Mouse (Mus musculus): Measurements from ENCODE around the gene Mndal. TPM values are rescaled to one million over a fixed set of nuclear protein-coding genes. Genes with fewer than 3 reads are reported as not detected.
A peak's percentile ranks its signal among the peaks of the same experiment; 100 is the strongest.
"Not testable (repeated sequence)": the region's sequence is repeated elsewhere in the genome, so short reads cannot be mapped to it uniquely, and the experiment has no call there.

Mndal gene
- total and polyA plus RNA-seq, 3 experiments: 0.44 to 15.1 (median 9.9) TPM

DNA sequence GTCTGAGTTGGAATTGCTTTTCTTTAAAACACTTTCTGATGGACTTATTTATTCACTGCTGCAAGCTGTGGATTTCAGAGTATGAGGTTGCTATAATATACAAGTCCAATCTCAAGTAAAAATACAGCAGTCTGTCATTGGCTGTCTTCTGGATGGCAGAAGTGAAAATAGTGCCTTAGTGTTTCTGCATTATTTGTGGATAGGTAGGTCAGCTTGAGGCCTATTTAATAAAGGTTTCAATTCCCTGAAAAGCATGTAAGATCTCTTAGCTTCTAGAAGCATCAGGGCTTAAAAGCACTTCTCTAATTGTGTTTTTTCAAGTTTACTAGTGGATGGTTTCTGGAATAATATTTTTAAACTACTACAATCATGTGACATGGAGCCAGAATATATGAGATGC is 52.5 kb downstream of the Mndal start:
- not testable (repeated sequence) for DNase-seq

DNA sequence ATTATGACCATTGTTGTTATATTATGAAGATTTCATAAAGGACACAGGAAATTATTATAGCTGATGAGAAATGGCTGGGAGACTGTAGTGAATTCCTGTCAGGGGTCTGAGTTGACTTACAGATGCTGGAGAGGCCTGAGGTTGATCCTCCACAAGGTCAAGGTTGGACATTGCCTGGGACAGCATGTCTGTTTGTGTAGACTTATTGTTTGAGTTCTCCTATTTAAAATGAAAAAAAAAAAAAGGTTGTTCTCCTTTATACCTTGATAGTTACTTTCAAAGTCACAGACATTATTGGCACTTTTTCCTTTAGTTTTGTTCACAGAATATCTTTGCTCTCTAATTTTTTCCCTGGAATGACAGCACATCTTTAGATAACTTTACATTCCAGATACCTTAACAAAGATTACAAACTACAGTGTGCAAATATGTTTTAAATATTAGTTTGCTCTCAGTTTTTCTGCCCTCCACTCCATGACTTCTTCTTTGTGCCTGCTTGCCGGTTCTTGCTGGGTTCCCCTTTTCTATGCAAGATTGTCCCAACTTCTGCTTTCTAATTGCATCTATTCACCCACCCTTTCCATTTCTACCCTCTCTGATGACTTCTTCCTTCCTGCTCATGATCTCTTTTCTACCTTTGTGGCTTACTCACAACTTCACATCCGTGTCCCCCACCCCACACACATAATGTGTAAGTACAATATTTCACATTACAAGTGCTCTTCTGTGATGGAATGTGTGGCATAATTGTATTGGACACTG is 55.1 kb downstream of the Mndal start:
- DNase-seq: not testable (repeated sequence)

GRCm38 (mm10) chr1:173880004-173880666 is 62.2 kb downstream of the Mndal start:
- peak; percentile 4 for DNase-seq

DNA sequence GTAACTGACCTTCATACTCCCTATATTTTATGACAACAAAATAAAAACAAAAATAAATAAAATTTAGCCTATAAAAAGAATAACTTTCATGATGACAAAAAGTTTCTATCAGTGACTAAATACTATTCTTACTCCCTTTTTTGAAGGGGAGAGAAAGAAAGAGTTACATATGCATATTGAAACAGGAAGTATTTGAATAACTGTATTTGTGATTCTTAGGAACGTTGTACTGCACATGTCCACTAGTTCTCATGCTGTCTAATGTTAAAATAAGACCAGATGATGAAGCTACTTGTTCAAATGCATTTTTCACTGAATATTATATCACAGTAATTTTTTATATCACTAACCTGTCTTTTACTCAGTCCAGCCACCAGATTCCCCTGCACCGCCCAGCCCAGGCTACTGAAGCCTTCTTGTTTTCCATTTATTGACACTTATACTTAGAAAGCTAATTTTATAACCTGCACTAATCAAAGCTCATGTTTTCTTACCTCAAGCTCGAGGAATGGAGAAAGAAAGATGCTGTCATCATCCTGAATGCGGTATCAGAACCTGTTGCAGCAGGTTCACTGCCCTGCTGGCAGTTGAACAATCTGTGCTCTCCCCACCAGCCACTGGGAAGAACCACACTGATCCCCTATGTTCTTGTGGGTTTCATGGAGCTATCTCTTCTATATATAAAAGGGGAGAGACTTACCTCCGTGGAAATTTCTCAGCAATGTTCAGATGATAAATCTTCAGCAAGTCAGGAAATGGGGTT is 62.9 kb downstream of the Mndal start:
- not testable (repeated sequence) for DNase-seq

DNA sequence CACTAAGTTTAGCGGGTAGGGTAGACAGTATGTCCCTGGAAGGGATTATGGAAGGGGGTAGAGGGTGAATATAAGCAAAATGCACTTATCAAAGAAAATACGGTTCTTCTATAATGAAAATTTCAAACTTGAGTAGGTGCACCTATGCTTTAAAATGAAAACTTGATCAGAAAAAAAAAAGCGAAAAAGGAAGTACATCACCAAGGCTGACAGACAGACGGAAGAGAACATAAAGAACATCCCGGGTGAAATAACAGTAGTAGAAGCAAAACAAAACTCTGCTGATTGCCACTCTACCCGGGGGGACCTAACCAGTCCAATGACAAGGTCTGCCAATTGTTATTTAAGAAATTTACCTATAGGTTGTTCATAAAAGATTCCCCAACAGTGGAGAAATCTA is 64.0 kb downstream of the Mndal start:
- DNase-seq: not testable (repeated sequence)

GRCm38 (mm10) chr1:173877125-173877524 is 65.2 kb downstream of the Mndal start:
- not testable (repeated sequence) for DNase-seq

- not testable (repeated sequence) for DNase-seq
Measured at GRCm38 (mm10) chr1:173868586-173868985, 73.7 kb downstream of the Mndal start.

- DNase-seq: no peak
Measured at GRCm38 (mm10) chr1:173866504-173866903, 75.8 kb downstream of the Mndal start.

GRCm38 (mm10) chr1:173853711-173854110 is 88.6 kb downstream of the Mndal start:
- not testable (repeated sequence) for DNase-seq

DNA sequence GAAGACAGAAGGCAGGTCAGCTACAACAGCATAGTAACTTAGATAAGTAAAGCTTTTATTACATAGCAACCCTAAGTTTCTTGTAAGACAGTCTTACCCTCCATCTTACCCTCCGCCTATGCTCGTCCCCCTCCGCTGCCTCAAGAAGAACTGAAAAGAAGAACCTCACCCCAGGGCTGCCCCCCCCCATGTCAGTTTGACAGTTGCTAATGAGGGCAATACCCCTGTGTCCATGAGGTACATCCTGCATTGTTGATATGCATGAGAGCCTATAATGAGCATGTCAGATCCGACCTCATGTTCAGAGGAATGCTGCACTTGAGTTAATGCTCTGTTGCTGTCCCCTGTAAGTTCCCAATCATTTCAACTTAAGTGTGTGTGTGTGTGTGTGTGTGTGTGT is 89.4 kb downstream of the Mndal start:
- not testable (repeated sequence) for DNase-seq

- DNase-seq: not testable (repeated sequence)
Measured at GRCm38 (mm10) chr1:173846193-173846592, 96.1 kb downstream of the Mndal start.

DNA sequence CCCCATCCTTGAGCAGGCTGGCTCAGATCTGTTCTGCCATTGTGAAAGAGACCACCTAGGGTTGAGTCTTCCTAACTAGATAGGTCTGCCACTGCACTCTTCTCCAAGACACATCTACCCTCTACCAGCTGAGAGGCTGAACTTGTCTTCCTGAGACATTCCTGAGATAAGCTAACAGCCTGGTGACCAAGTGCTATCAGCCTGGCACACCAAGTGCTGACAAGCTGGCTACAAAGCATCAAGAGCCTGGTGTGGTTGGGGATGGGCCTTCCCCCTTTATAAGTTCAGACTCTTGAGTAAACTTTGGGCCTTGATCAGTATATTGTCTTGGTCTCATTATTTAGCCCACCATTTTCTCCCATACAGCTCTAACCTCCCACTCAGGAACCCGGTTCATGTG is 97.5 kb downstream of the Mndal start:
- DNase-seq: no peak

DNA sequence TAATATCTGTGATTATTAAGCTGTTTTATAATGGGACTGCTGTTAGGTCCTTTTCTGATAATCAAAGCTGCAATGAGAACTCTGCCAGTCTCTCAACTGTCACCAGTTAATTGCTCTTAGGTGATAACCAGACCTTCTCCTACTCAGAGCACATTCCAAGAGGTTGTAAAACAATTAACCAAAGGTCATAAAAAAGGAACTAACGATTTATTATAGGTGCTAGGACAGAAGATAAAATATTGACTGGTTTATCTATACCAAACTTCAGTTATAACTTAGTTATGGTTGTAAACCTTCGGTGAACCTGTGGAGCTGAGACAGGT is 120.8 kb downstream of the Mndal start:
- not testable (repeated sequence) for DNase-seq

- DNase-seq: not testable (repeated sequence)
Measured at GRCm38 (mm10) chr1:173820794-173821480, 121.4 kb downstream of the Mndal start.

DNA sequence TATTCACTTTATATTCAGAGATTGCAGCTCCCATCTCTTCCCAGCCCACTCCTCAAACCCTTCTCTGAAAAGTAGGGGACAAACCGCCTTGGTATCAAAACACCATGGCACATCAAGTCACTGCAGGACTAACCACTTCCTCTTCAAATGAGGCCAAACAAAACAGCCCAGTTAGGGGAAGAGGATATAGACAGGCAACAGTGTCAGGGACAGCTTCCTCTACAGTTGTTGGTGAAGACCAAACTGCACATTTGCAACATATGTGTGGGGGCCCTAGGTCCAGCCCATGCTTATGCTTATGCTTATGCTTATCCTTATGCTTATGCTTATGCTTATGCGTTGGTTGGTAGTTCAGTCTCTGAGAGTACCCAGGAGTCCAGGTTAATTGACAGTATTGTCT is 133.0 kb downstream of the Mndal start:
- not testable (repeated sequence) for DNase-seq

DNA sequence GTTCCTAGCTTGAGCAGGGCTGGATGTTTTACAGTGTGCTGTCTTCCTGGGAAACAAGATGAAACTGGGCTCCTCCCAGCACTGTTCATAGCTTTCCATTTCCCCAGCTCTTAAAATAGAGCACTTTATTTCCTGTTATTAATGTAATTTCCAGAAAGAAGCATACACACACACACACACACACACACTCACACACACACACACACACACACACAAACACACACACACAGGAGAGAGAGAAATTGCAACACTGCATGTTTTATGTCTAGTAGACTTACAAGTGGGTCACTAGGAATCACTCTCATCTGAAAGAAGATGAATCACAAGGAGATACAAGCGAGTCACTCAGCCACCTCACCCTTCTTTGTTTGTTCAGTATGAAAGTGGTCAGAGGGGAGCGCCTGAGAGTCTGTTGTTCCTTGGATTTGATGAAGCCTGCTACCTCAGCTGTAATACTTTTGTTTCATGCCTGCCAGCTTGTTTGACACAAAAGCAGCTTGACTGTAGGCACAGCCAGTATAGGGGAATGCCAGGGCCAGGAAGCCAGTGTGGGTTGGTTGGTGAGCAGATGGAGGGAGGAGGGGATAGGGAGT is 139.5 kb downstream of the Mndal start:
- DNase-seq: peak; percentile 4

- DNase-seq: not testable (repeated sequence)
Measured at GRCm38 (mm10) chr1:173802207-173802606, 140.1 kb downstream of the Mndal start.

GRCm38 (mm10) chr1:173801791-173802190 is 140.5 kb downstream of the Mndal start:
- not testable (repeated sequence) for DNase-seq
